Mouse (Mus musculus): ENCODE results near the gene Palm2. TPM values are rescaled to one million over a fixed set of nuclear protein-coding genes. Genes with fewer than 3 reads are reported as not detected.

Gene Palm2
- polyA plus RNA-seq, 1 experiment from 2014 or later: 7.0 TPM

GRCm38 (mm10) chr4:57637636-57638386, 203.8 kb downstream of the Palm2 start:
- H3K4me3 ChIP-seq (ENCODE audit: low read depth, low read length): peak overlapping the region; percentile 11; the same call in 1 of the 2 replicates
- WGBS: 13% methylated on average over 24 of the region's 24 CpGs
- no peak overlapping the region for H3K27ac ChIP-seq (ENCODE audit: low read length)
- no peaks in the 10 kb centered on the region for H3K9me3 ChIP-seq (ENCODE audit: control insufficient read depth, low read depth, low read length)
- ATAC-seq (ENCODE audit: insufficient number of reproducible peaks, insufficient read depth, low FRiP score, low read depth): no peak
- H3K36me3 ChIP-seq (ENCODE audit: control insufficient read depth, insufficient read depth, low read length): no peaks in the 10 kb centered on the region
- no peak overlapping the region for H3K9ac ChIP-seq (replicated peaks; ENCODE audit: low read depth, low read length)
- 0 out of 2 replicates have a peak, but pooled peaks cover 2% of the 10 kb centered on the region for H3K4me1 ChIP-seq (ENCODE audit: control insufficient read depth, insufficient read depth, low read length)
- peak overlapping the region; percentile 58 for H3K4me2 ChIP-seq (replicated peaks; ENCODE audit: low read depth, low read length)
- H3K27me3 ChIP-seq (ENCODE audit: control insufficient read depth, insufficient read depth, low read length): no peaks in the 10 kb centered on the region

- Histone ChIP-seq H3K9ac (replicated peaks; ENCODE audit: low read depth, low read length) (no peak overlapping the region), H3K4me1 (ENCODE audit: control insufficient read depth, insufficient read depth, low read length) (0 out of 2 replicates have a peak, but pooled peaks cover 2% of the 10 kb centered on the region), H3K27ac (ENCODE audit: low read length) (no peak overlapping the region), H3K9me3 (ENCODE audit: control insufficient read depth, low read depth, low read length) (no peaks in the 10 kb centered on the region), H3K27me3 (ENCODE audit: control insufficient read depth, insufficient read depth, low read length) (no peaks in the 10 kb centered on the region), H3K4me3 (ENCODE audit: low read depth, low read length) (no peak overlapping the region), H3K36me3 (ENCODE audit: control insufficient read depth, insufficient read depth, low read length) (no peaks in the 10 kb centered on the region), H3K4me2 (replicated peaks; ENCODE audit: low read depth, low read length) (no peak overlapping the region)
- ATAC-seq (ENCODE audit: insufficient number of reproducible peaks, insufficient read depth, low FRiP score, low read depth): no peak
- 80% methylated on average over 9 of the region's 9 CpGs for WGBS
These were observed 204.9 kb downstream of the Palm2 start for GRCm38 (mm10) chr4:57638941-57639340.

GRCm38 (mm10) chr4:57640222-57640621, 206.2 kb downstream of the Palm2 start:
- 33% methylated on average over 7 of the region's 7 CpGs for WGBS
- 0 out of 2 replicates have a peak, but pooled peaks cover 2% of the 10 kb centered on the region for H3K4me1 ChIP-seq (ENCODE audit: control insufficient read depth, insufficient read depth, low read length)
- 0 out of 2 replicates have a peak overlapping the region, but pooled peaks have one; percentile 10 for H3K4me2 ChIP-seq (replicated peaks; ENCODE audit: low read depth, low read length)

GRCm38 (mm10) chr4:57640971-57641370, 206.9 kb downstream of the Palm2 start:
- Histone ChIP-seq H3K36me3 (ENCODE audit: control insufficient read depth, insufficient read depth, low read length) (no peaks in the 10 kb centered on the region), H3K9me3 (ENCODE audit: control insufficient read depth, low read depth, low read length) (no peaks in the 10 kb centered on the region), H3K4me2 (replicated peaks; ENCODE audit: low read depth, low read length) (no peak overlapping the region), H3K4me3 (ENCODE audit: low read depth, low read length) (no peak overlapping the region), H3K4me1 (ENCODE audit: control insufficient read depth, insufficient read depth, low read length) (0 out of 2 replicates have a peak, but pooled peaks cover 2% of the 10 kb centered on the region), H3K27ac (ENCODE audit: low read length) (no peak overlapping the region), H3K9ac (replicated peaks; ENCODE audit: low read depth, low read length) (no peak overlapping the region), H3K27me3 (ENCODE audit: control insufficient read depth, insufficient read depth, low read length) (no peaks in the 10 kb centered on the region)
- 81% methylated on average over 3 of the region's 3 CpGs for WGBS
- ATAC-seq (ENCODE audit: insufficient number of reproducible peaks, insufficient read depth, low FRiP score, low read depth): no peak

More at GRCm38 (mm10) chr4:57640222-57640621, 206.2 kb downstream of the Palm2 start:
- Histone ChIP-seq H3K9ac (replicated peaks; ENCODE audit: low read depth, low read length) (no peak overlapping the region), H3K27ac (ENCODE audit: low read length) (no peak overlapping the region), H3K36me3 (ENCODE audit: control insufficient read depth, insufficient read depth, low read length) (no peaks in the 10 kb centered on the region), H3K9me3 (ENCODE audit: control insufficient read depth, low read depth, low read length) (no peaks in the 10 kb centered on the region), H3K4me3 (ENCODE audit: low read depth, low read length) (no peak overlapping the region), H3K27me3 (ENCODE audit: control insufficient read depth, insufficient read depth, low read length) (no peaks in the 10 kb centered on the region)
- ATAC-seq (ENCODE audit: insufficient number of reproducible peaks, insufficient read depth, low FRiP score, low read depth): no peak

- Histone ChIP-seq H3K36me3 (ENCODE audit: control insufficient read depth, insufficient read depth, low read length) (no peaks in the 10 kb centered on the region; the same call in 1 of the 2 replicates), H3K27ac (ENCODE audit: low read length) (no peak overlapping the region), H3K27me3 (ENCODE audit: control insufficient read depth, insufficient read depth, low read length) (no peaks in the 10 kb centered on the region), H3K4me1 (ENCODE audit: control insufficient read depth, insufficient read depth, low read length) (no peaks in the 10 kb centered on the region), H3K4me3 (ENCODE audit: low read depth, low read length) (no peak overlapping the region), H3K9me3 (ENCODE audit: control insufficient read depth, low read depth, low read length) (no peaks in the 10 kb centered on the region), H3K9ac (replicated peaks; ENCODE audit: low read depth, low read length) (no peak overlapping the region), H3K4me2 (replicated peaks; ENCODE audit: low read depth, low read length) (no peak overlapping the region)
- no peak for ATAC-seq (ENCODE audit: insufficient number of reproducible peaks, insufficient read depth, low FRiP score, low read depth)
- 81% methylated on average over 1 of the region's 1 CpGs for WGBS
These were observed 216.9 kb downstream of the Palm2 start for GRCm38 (mm10) chr4:57650994-57651393.

- no peak overlapping the region for H3K4me2 ChIP-seq (replicated peaks; ENCODE audit: low read depth, low read length)
- H3K9me3 ChIP-seq (ENCODE audit: control insufficient read depth, low read depth, low read length): no peaks in the 10 kb centered on the region
- no peaks in the 10 kb centered on the region for H3K4me1 ChIP-seq (ENCODE audit: control insufficient read depth, insufficient read depth, low read length)
- no peaks in the 10 kb centered on the region for H3K27me3 ChIP-seq (ENCODE audit: control insufficient read depth, insufficient read depth, low read length)
- no peak for ATAC-seq (ENCODE audit: insufficient number of reproducible peaks, insufficient read depth, low FRiP score, low read depth)
- H3K27ac ChIP-seq (ENCODE audit: low read length): no peak overlapping the region
- H3K36me3 ChIP-seq (ENCODE audit: control insufficient read depth, insufficient read depth, low read length): no peaks in the 10 kb centered on the region; the same call in 1 of the 2 replicates
- H3K4me3 ChIP-seq (ENCODE audit: low read depth, low read length): no peak overlapping the region
- 91% methylated on average over 8 of the region's 8 CpGs for WGBS
- no peak overlapping the region for H3K9ac ChIP-seq (replicated peaks; ENCODE audit: low read depth, low read length)
These were observed 217.5 kb downstream of the Palm2 start for GRCm38 (mm10) chr4:57651547-57651946.

GRCm38 (mm10) chr4:57652185-57652904, 218.3 kb downstream of the Palm2 start:
- H3K9ac ChIP-seq (replicated peaks; ENCODE audit: low read depth, low read length): no peak overlapping the region
- no peaks in the 10 kb centered on the region; the same call in 1 of the 2 replicates for H3K36me3 ChIP-seq (ENCODE audit: control insufficient read depth, insufficient read depth, low read length)

GRCm38 (mm10) chr4:57655966-57656365, 221.9 kb downstream of the Palm2 start:
- no peak overlapping the region for H3K4me2 ChIP-seq (replicated peaks; ENCODE audit: low read depth, low read length)
- H3K36me3 ChIP-seq (ENCODE audit: control insufficient read depth, insufficient read depth, low read length): no peaks in the 10 kb centered on the region
- H3K4me1 ChIP-seq (ENCODE audit: control insufficient read depth, insufficient read depth, low read length): no peaks in the 10 kb centered on the region
- no peaks in the 10 kb centered on the region for H3K27me3 ChIP-seq (ENCODE audit: control insufficient read depth, insufficient read depth, low read length)
- no peak overlapping the region for H3K4me3 ChIP-seq (ENCODE audit: low read depth, low read length)
- no peak overlapping the region for H3K27ac ChIP-seq (ENCODE audit: low read length)
- no peak overlapping the region for H3K9ac ChIP-seq (replicated peaks; ENCODE audit: low read depth, low read length)
- ATAC-seq (ENCODE audit: insufficient number of reproducible peaks, insufficient read depth, low FRiP score, low read depth): no peak
- no peaks in the 10 kb centered on the region for H3K9me3 ChIP-seq (ENCODE audit: control insufficient read depth, low read depth, low read length)
- WGBS: 69% methylated on average over 1 of the region's 1 CpGs

More at GRCm38 (mm10) chr4:57652185-57652904, 218.3 kb downstream of the Palm2 start:
- Histone ChIP-seq H3K4me1 (ENCODE audit: control insufficient read depth, insufficient read depth, low read length) (no peaks in the 10 kb centered on the region), H3K4me2 (replicated peaks; ENCODE audit: low read depth, low read length) (no peak overlapping the region), H3K4me3 (ENCODE audit: low read depth, low read length) (no peak overlapping the region), H3K9me3 (ENCODE audit: control insufficient read depth, low read depth, low read length) (no peaks in the 10 kb centered on the region), H3K27ac (ENCODE audit: low read length) (no peak overlapping the region), H3K27me3 (ENCODE audit: control insufficient read depth, insufficient read depth, low read length) (no peaks in the 10 kb centered on the region)
- WGBS: 71% methylated on average over 5 of the region's 5 CpGs
- ATAC-seq (ENCODE audit: insufficient number of reproducible peaks, insufficient read depth, low FRiP score, low read depth): no peak
